1 mouse cellular context compared by ENCODE assay signal in genomic region chr7:4504646-4505435, GRCm38 (mm10).
A peak's percentile ranks its signal among the peaks of the same experiment; 100 is the strongest.
TF ChIP-seq lines count a peak whose summit lies in the region.

No protein-coding gene starts in this region.

TF ChIP-seq in MEL, 35 proteins besides CTCF, POLR2A, EP300 and RAD21:
- peak; percentile 80 for TF ChIP-seq CHD2 (IDR thresholded peaks at IDR 0.05; ENCODE audit: low read length)
- peak; percentile 79 for TF ChIP-seq GATA1 (IDR thresholded peaks at IDR 0.05; ENCODE audit: low read depth, low read length)
- TF ChIP-seq MYC (IDR thresholded peaks at IDR 0.05; ENCODE audit: low read depth, low read length), result no peak
- TF ChIP-seq HCFC1 (IDR thresholded peaks at IDR 0.05; ENCODE audit: low read depth, low read length), result peak; percentile 75
- peak; percentile 83 for TF ChIP-seq TAL1 (IDR thresholded peaks at IDR 0.05; ENCODE audit: low read length)
- TF ChIP-seq ZNF384 (IDR thresholded peaks at IDR 0.05; ENCODE audit: low read depth, low read length), result no peak
- peak; percentile 67; the same call in 1 of the 2 replicates for TF ChIP-seq RCOR1 (IDR thresholded peaks at IDR 0.05; ENCODE audit: low read depth, low read length)
- peak; percentile 85 for TF ChIP-seq ETS1 (IDR thresholded peaks at IDR 0.05; ENCODE audit: low read depth, low read length)
- TF ChIP-seq GABPA (IDR thresholded peaks at IDR 0.05; ENCODE audit: low read depth, low read length), result no peak
- TF ChIP-seq E2F4 (IDR thresholded peaks at IDR 0.05; ENCODE audit: borderline replicate concordance, low read depth, low read length), result no peak
- TF ChIP-seq KAT2A (conservative IDR thresholded peaks at IDR 0.05; ENCODE audit: low read depth, low read length), result no peak
- TF ChIP-seq SIN3A (IDR thresholded peaks at IDR 0.05; ENCODE audit: low read length), result peak; percentile 73
- peak; percentile 64 for TF ChIP-seq TBP (IDR thresholded peaks at IDR 0.05; ENCODE audit: low read depth, low read length)
- no peak; the same call in 1 of the 2 replicates for TF ChIP-seq MXI1 (IDR thresholded peaks at IDR 0.05; ENCODE audit: low read depth, low read length)
- peak; percentile 84 for TF ChIP-seq TCF12 (IDR thresholded peaks at IDR 0.05; ENCODE audit: low read depth, low read length)
- TF ChIP-seq ZC3H11A (IDR thresholded peaks at IDR 0.05; ENCODE audit: low read depth, low read length), result no peak
- TF ChIP-seq ELF1 (IDR thresholded peaks at IDR 0.05; ENCODE audit: low read depth, low read length), result peak; percentile 80
- TF ChIP-seq BHLHE40 (IDR thresholded peaks at IDR 0.05; ENCODE audit: borderline replicate concordance, low read depth, low read length), result 0 out of 2 replicates have a peak, but pooled peaks have one; percentile 38
- peak; percentile 78 for TF ChIP-seq MAZ (IDR thresholded peaks at IDR 0.05; ENCODE audit: low read depth, low read length)
- no peak for TF ChIP-seq MEF2A (IDR thresholded peaks at IDR 0.05; ENCODE audit: extremely low read depth, insufficient replicate concordance, low read depth, low read length, poor library complexity, severe bottlenecking)
- no peak for TF ChIP-seq USF1 (IDR thresholded peaks at IDR 0.05; ENCODE audit: low read depth, low read length)
- peak; percentile 71 for TF ChIP-seq MAFK (IDR thresholded peaks at IDR 0.05; ENCODE audit: borderline replicate concordance, low read depth, low read length)
- peak; percentile 41; the same call in 1 of the 2 replicates for TF ChIP-seq NELFE (IDR thresholded peaks at IDR 0.05; ENCODE audit: low read depth, low read length)
